Mouse (Mus musculus): ENCODE results near the gene Capn13. TPM values are rescaled to one million over a fixed set of nuclear protein-coding genes. Genes with fewer than 3 reads are reported as not detected.
"Not testable (repeated sequence)": the region's sequence is repeated elsewhere in the genome, so short reads cannot be mapped to it uniquely, and the experiment has no call there.

The Capn13 gene
- polyA plus RNA-seq, 1 experiment from 2014 or later: 0.26 TPM

DNA sequence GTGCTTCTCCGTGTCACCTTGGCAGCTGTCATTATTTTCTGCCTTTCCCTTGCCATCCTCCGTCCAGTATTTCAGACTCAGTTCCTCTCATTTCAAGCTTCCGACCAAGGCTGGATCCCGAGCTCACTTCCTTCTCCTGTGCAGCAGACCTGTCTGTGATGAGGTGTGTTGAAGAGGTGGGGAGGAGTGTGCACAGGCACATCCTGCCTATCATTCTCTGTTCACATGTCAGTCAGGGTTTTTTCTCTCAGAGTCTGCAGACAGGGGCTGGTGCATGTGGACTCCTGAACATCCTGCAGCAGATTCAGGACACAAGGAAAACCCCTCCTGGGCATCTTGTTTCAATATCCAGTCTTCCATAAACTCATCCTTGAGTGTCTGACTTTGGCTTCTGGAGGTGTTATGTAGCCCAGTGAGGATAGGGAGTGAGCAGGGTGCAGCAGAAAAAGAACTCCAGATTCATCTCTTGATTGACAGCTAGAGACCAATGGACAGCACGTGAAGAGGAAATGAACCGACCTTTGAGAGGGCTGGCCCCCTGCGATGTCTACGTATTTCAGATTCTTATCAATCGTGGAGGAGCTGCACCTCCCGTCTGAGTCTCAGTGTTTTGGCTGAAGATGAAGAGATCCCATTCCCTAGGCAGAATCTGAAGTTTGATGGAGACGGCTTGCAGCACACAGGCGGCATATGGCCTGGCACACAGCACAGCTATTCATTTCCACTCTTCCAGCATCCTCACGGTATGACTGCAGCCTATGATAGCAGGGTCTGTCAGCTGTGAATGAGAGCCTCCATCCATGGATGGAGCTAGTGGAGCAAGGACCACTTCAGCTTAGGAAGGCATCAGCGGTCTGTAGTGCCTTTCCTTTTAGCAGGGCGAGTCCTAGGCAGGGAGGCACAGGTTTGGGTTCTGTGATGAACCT lies 129.5 kb downstream of the Capn13 start:
- WGBS: 74% methylated on average over 15 of the region's 15 CpGs
- ATAC-seq (ENCODE audit: low FRiP score, low read depth): peak; percentile 75
- Histone ChIP-seq H3K27ac (replicated peaks) (peak overlapping the region; percentile 70), H3K36me3 (no peaks in the 10 kb centered on the region), H3K4me2 (peak overlapping the region; percentile 11; the same call in 1 of the 2 replicates), H3K27me3 (no peaks in the 10 kb centered on the region), H3K9me3 (no peaks in the 10 kb centered on the region), H3K4me1 (replicated peaks) (peaks cover 14% of the 10 kb centered on the region), H3K9ac (no peak overlapping the region), H3K4me3 (no peak overlapping the region)

DNA sequence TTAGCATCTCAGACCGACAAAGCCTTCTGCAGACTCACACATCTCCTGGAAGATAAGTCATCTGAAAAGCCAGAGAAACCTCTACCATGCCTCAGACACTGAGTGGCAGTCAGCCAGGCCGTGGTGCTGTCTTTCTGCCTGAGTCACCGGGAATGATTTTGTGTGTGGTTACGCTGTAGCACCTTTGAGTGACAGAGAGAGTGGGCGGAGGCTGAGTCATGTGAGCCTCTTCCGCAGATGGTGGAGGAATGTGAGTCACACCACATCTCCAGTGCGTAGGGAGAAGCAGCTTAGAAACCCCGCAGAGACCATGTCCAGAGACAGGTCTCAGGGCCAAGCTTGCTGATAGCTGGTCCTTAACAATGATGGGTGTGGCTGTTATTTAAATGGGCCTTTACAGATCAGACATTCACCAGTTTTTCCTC lies 137.6 kb downstream of the Capn13 start:
- Histone ChIP-seq H3K36me3 (no peaks in the 10 kb centered on the region), H3K27me3 (no peaks in the 10 kb centered on the region), H3K4me1 (replicated peaks) (peaks cover 7% of the 10 kb centered on the region; the same call in 1 of the 2 replicates), H3K27ac (replicated peaks) (no peak overlapping the region), H3K4me3 (no peak overlapping the region), H3K4me2 (no peak overlapping the region), H3K9ac (no peak overlapping the region), H3K9me3 (no peaks in the 10 kb centered on the region)
- ATAC-seq (ENCODE audit: low FRiP score, low read depth): no peak
- WGBS: 81% methylated on average over 8 of the region's 8 CpGs

DNA sequence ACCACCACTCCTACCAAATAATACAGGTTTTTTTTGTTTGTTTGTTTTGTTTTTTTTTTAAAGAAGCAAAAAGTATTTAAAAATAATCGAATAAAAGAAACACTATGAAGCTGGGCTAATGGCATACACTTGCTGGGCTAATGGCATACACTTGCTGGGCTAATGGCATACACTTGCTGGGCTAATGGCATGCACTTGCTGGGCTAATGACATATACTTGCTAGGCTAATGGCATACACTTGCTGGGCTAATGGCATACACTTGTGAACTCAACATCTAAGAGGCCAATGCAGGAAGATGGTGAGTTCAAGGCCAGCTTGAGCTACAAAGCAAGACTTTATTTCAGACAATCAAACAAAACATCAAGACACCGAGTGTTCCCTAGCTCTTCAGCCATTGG lies 138.1 kb downstream of the Capn13 start:
- Histone ChIP-seq H3K9me3 (no peaks in the 10 kb centered on the region), H3K27me3 (no peaks in the 10 kb centered on the region), H3K36me3 (no peaks in the 10 kb centered on the region), H3K4me1 (replicated peaks) (peaks cover 7% of the 10 kb centered on the region; the same call in 1 of the 2 replicates), H3K4me3 (no peak overlapping the region), H3K9ac (no peak overlapping the region), H3K4me2 (no peak overlapping the region), H3K27ac (replicated peaks) (no peak overlapping the region)
- 89% methylated on average over 2 of the region's 2 CpGs for WGBS
- no peak for ATAC-seq (ENCODE audit: low FRiP score, low read depth)

DNA sequence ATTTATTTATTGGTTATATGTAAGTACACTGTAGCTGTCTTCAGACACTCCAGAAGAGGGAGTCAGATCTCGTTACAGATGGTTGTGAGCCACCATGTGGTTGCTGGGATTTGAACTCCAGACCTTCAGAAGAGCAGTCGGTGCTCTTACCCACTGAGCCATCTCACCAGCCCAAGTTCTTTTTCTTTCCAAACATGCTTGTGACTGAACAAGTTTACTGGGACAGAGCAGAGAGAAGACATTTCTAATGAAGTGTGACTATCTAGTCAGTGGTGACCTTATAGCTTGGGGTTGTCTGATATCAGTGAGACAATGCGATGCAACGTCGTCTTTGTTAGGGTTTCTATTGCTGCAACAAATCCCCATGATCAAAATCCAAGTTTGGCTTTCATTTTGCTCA lies 141.4 kb downstream of the Capn13 start:
- not testable (repeated sequence) for H3K4me2 ChIP-seq; H3K4me3 ChIP-seq; H3K36me3 ChIP-seq; H3K9ac ChIP-seq; H3K4me1 ChIP-seq (replicated peaks); ATAC-seq (ENCODE audit: low FRiP score, low read depth); H3K9me3 ChIP-seq; H3K27me3 ChIP-seq; H3K27ac ChIP-seq (replicated peaks)
- 92% methylated on average over 5 of the region's 5 CpGs for WGBS

DNA sequence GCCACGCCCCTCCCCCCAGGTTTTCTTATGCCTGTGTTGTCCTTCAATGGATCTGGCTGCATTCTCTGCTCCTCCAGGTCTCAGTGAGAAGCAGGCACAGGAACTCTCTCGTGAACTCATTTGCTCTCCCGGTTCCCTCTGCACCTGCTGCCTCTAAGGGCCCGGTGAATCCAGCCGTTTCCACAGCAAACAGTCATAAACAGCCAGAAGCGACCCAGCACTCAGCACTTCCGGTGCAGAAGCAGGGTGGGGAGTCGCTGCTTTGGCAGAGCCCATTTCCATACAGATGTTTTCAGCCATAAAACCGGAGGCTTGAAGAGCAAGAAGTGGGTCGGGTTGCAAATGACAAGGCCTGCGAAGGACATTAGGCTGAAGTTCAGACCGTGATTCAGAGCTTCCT lies 142.0 kb downstream of the Capn13 start:
- H3K4me1 ChIP-seq (replicated peaks): peaks cover 7% of the 10 kb centered on the region; the same call in 1 of the 2 replicates
- no peak overlapping the region for H3K4me3 ChIP-seq
- WGBS: 54% methylated on average over 12 of the region's 12 CpGs
- no peaks in the 10 kb centered on the region for H3K9me3 ChIP-seq
- H3K36me3 ChIP-seq: no peaks in the 10 kb centered on the region
- H3K27me3 ChIP-seq: no peaks in the 10 kb centered on the region
- H3K4me2 ChIP-seq: no peak overlapping the region
- H3K27ac ChIP-seq (replicated peaks): no peak overlapping the region; the same call in 1 of the 2 replicates
- H3K9ac ChIP-seq: no peak overlapping the region
- ATAC-seq (ENCODE audit: low FRiP score, low read depth): no peak
